Mouse (Mus musculus): ENCODE data around the gene Mrnip. TPM values are rescaled to one million over a fixed set of nuclear protein-coding genes. Genes with fewer than 3 reads are reported as not detected.
A peak's percentile ranks its signal among the peaks of the same experiment; 100 is the strongest.

Gene Mrnip
- polyA plus RNA-seq, 1 experiment from 2014 or later = 15.5 TPM

GRCm38 (mm10) chr11:50203302-50203827, 29.1 kb downstream of the Mrnip start:
- ATAC-seq (ENCODE audit: insufficient number of reproducible peaks, insufficient read depth, low FRiP score, low read depth) = no peak
- H3K36me3 ChIP-seq (ENCODE audit: control insufficient read depth, insufficient read depth, low read length) = peaks cover 80% of the 10 kb centered on the region
- H3K4me3 ChIP-seq (ENCODE audit: low read depth, low read length) = no peak overlapping the region
- no peak overlapping the region for H3K27ac ChIP-seq (ENCODE audit: low read length)
- WGBS = 89% methylated on average over 9 of the region's 9 CpGs
- no peak overlapping the region for H3K4me2 ChIP-seq (replicated peaks; ENCODE audit: low read depth, low read length)
- no peaks in the 10 kb centered on the region for H3K9me3 ChIP-seq (ENCODE audit: control insufficient read depth, low read depth, low read length)
- no peak overlapping the region for H3K9ac ChIP-seq (replicated peaks; ENCODE audit: low read depth, low read length)
- no peaks in the 10 kb centered on the region for H3K27me3 ChIP-seq (ENCODE audit: control insufficient read depth, insufficient read depth, low read length)
- H3K4me1 ChIP-seq (ENCODE audit: control insufficient read depth, insufficient read depth, low read length) = no peaks in the 10 kb centered on the region

- Histone ChIP-seq H3K27ac (ENCODE audit: low read length) (no peak overlapping the region), H3K4me3 (ENCODE audit: low read depth, low read length) (no peak overlapping the region), H3K9me3 (ENCODE audit: control insufficient read depth, low read depth, low read length) (no peaks in the 10 kb centered on the region), H3K36me3 (ENCODE audit: control insufficient read depth, insufficient read depth, low read length) (peaks cover 62% of the 10 kb centered on the region), H3K27me3 (ENCODE audit: control insufficient read depth, insufficient read depth, low read length) (no peaks in the 10 kb centered on the region), H3K4me2 (replicated peaks; ENCODE audit: low read depth, low read length) (no peak overlapping the region), H3K9ac (replicated peaks; ENCODE audit: low read depth, low read length) (no peak overlapping the region), H3K4me1 (ENCODE audit: control insufficient read depth, insufficient read depth, low read length) (0 out of 2 replicates have a peak, but pooled peaks cover 4% of the 10 kb centered on the region)
- ATAC-seq (ENCODE audit: insufficient number of reproducible peaks, insufficient read depth, low FRiP score, low read depth) = no peak
- WGBS = 92% methylated on average over 3 of the region's 3 CpGs
Measured at GRCm38 (mm10) chr11:50205434-50205833, 31.2 kb downstream of the Mrnip start.

GRCm38 (mm10) chr11:50206037-50206436, 31.8 kb downstream of the Mrnip start:
- Histone ChIP-seq H3K9ac (replicated peaks; ENCODE audit: low read depth, low read length) (no peak overlapping the region), H3K4me3 (ENCODE audit: low read depth, low read length) (no peak overlapping the region), H3K27me3 (ENCODE audit: control insufficient read depth, insufficient read depth, low read length) (no peaks in the 10 kb centered on the region), H3K36me3 (ENCODE audit: control insufficient read depth, insufficient read depth, low read length) (peaks cover 57% of the 10 kb centered on the region), H3K9me3 (ENCODE audit: control insufficient read depth, low read depth, low read length) (no peaks in the 10 kb centered on the region), H3K4me1 (ENCODE audit: control insufficient read depth, insufficient read depth, low read length) (peaks cover 6% of the 10 kb centered on the region; the same call in 1 of the 2 replicates), H3K27ac (ENCODE audit: low read length) (no peak overlapping the region), H3K4me2 (replicated peaks; ENCODE audit: low read depth, low read length) (no peak overlapping the region)
- no peak for ATAC-seq (ENCODE audit: insufficient number of reproducible peaks, insufficient read depth, low FRiP score, low read depth)
- 80% methylated on average over 2 of the region's 2 CpGs for WGBS

- no peak for ATAC-seq (ENCODE audit: insufficient number of reproducible peaks, insufficient read depth, low FRiP score, low read depth)
- no peak overlapping the region for H3K4me2 ChIP-seq (replicated peaks; ENCODE audit: low read depth, low read length)
- no peak overlapping the region for H3K9ac ChIP-seq (replicated peaks; ENCODE audit: low read depth, low read length)
- no peak overlapping the region for H3K4me3 ChIP-seq (ENCODE audit: low read depth, low read length)
- no peak overlapping the region for H3K27ac ChIP-seq (ENCODE audit: low read length)
- peaks cover 44% of the 10 kb centered on the region for H3K36me3 ChIP-seq (ENCODE audit: control insufficient read depth, insufficient read depth, low read length)
- no peaks in the 10 kb centered on the region for H3K27me3 ChIP-seq (ENCODE audit: control insufficient read depth, insufficient read depth, low read length)
- no peaks in the 10 kb centered on the region for H3K9me3 ChIP-seq (ENCODE audit: control insufficient read depth, low read depth, low read length)
- peaks cover 9% of the 10 kb centered on the region; the same call in 1 of the 2 replicates for H3K4me1 ChIP-seq (ENCODE audit: control insufficient read depth, insufficient read depth, low read length)
- WGBS = 97% methylated on average over 14 of the region's 14 CpGs
Measured at GRCm38 (mm10) chr11:50207344-50207743, 33.1 kb downstream of the Mrnip start.

- peaks cover 37% of the 10 kb centered on the region for H3K36me3 ChIP-seq (ENCODE audit: control insufficient read depth, insufficient read depth, low read length)
- no peaks in the 10 kb centered on the region for H3K27me3 ChIP-seq (ENCODE audit: control insufficient read depth, insufficient read depth, low read length)
- H3K4me3 ChIP-seq (ENCODE audit: low read depth, low read length) = no peak overlapping the region
- H3K4me2 ChIP-seq (replicated peaks; ENCODE audit: low read depth, low read length) = no peak overlapping the region
- 93% methylated on average over 5 of the region's 5 CpGs for WGBS
- H3K4me1 ChIP-seq (ENCODE audit: control insufficient read depth, insufficient read depth, low read length) = peaks cover 14% of the 10 kb centered on the region; the same call in 1 of the 2 replicates
- H3K9ac ChIP-seq (replicated peaks; ENCODE audit: low read depth, low read length) = no peak overlapping the region
- ATAC-seq (ENCODE audit: insufficient number of reproducible peaks, insufficient read depth, low FRiP score, low read depth) = no peak
- no peak overlapping the region for H3K27ac ChIP-seq (ENCODE audit: low read length)
- no peaks in the 10 kb centered on the region for H3K9me3 ChIP-seq (ENCODE audit: control insufficient read depth, low read depth, low read length)
Measured at GRCm38 (mm10) chr11:50208039-50208438, 33.8 kb downstream of the Mrnip start.

- peak; percentile 95 for ATAC-seq (ENCODE audit: insufficient number of reproducible peaks, insufficient read depth, low FRiP score, low read depth)
- Histone ChIP-seq H3K4me1 (ENCODE audit: control insufficient read depth, insufficient read depth, low read length) (peaks cover 14% of the 10 kb centered on the region; the same call in 1 of the 2 replicates), H3K9ac (replicated peaks; ENCODE audit: low read depth, low read length) (peak overlapping the region; percentile 97), H3K27ac (ENCODE audit: low read length) (peak overlapping the region; percentile 99), H3K27me3 (ENCODE audit: control insufficient read depth, insufficient read depth, low read length) (no peaks in the 10 kb centered on the region), H3K9me3 (ENCODE audit: control insufficient read depth, low read depth, low read length) (no peaks in the 10 kb centered on the region), H3K4me3 (ENCODE audit: low read depth, low read length) (peak overlapping the region; percentile 96), H3K4me2 (replicated peaks; ENCODE audit: low read depth, low read length) (peak overlapping the region; percentile 51), H3K36me3 (ENCODE audit: control insufficient read depth, insufficient read depth, low read length) (peaks cover 21% of the 10 kb centered on the region)
- WGBS = under 1% methylated on average over 24 of the region's 24 CpGs
Measured at GRCm38 (mm10) chr11:50210101-50210504, 35.9 kb downstream of the Mrnip start.

- no peaks in the 10 kb centered on the region for H3K9me3 ChIP-seq (ENCODE audit: control insufficient read depth, low read depth, low read length)
- no peaks in the 10 kb centered on the region for H3K27me3 ChIP-seq (ENCODE audit: control insufficient read depth, insufficient read depth, low read length)
- peak within 1 kb of the TSS; percentile 51 for H3K4me2 ChIP-seq (replicated peaks; ENCODE audit: low read depth, low read length)
- peaks cover 15% of the 10 kb centered on the region; the same call in 1 of the 2 replicates for H3K4me1 ChIP-seq (ENCODE audit: control insufficient read depth, insufficient read depth, low read length)
- WGBS = under 1% methylated on average over 48 of the region's 48 CpGs
- peak within 1 kb of the TSS; percentile 99 for H3K27ac ChIP-seq (ENCODE audit: low read length)
- H3K36me3 ChIP-seq (ENCODE audit: control insufficient read depth, insufficient read depth, low read length) = peaks cover 16% of the 10 kb centered on the region
- ATAC-seq (ENCODE audit: insufficient number of reproducible peaks, insufficient read depth, low FRiP score, low read depth) = peak; percentile 56
- H3K4me3 ChIP-seq (ENCODE audit: low read depth, low read length) = peak within 1 kb of the TSS; percentile 96
- peak within 1 kb of the TSS; percentile 97 for H3K9ac ChIP-seq (replicated peaks; ENCODE audit: low read depth, low read length)
Measured at GRCm38 (mm10) chr11:50210505-50211151, 36.4 kb downstream of the Mrnip start, which contains the start of the genes Sqstm1 and Mgat4b. TSS of gene Sqstm1 (minus strand) at chr11:50210827. TSS of gene Mgat4b (plus strand) at chr11:50210890.

- WGBS = 96% methylated on average over 3 of the region's 3 CpGs
- Histone ChIP-seq H3K27me3 (ENCODE audit: control insufficient read depth, insufficient read depth, low read length) (no peaks in the 10 kb centered on the region), H3K4me1 (ENCODE audit: control insufficient read depth, insufficient read depth, low read length) (peaks cover 22% of the 10 kb centered on the region), H3K4me2 (replicated peaks; ENCODE audit: low read depth, low read length) (peak overlapping the region; percentile 51), H3K9me3 (ENCODE audit: control insufficient read depth, low read depth, low read length) (no peaks in the 10 kb centered on the region), H3K36me3 (ENCODE audit: control insufficient read depth, insufficient read depth, low read length) (peaks cover 8% of the 10 kb centered on the region), H3K4me3 (ENCODE audit: low read depth, low read length) (peak overlapping the region; percentile 96), H3K9ac (replicated peaks; ENCODE audit: low read depth, low read length) (no peak overlapping the region), H3K27ac (ENCODE audit: low read length) (no peak overlapping the region)
- ATAC-seq (ENCODE audit: insufficient number of reproducible peaks, insufficient read depth, low FRiP score, low read depth) = no peak
Measured at GRCm38 (mm10) chr11:50211322-50212059, 37.2 kb downstream of the Mrnip start.
